Mouse (Mus musculus) hindbrain, embryonic 14.5 days (tissue): ENCODE data around the gene Pafah1b1. TPM values are rescaled to one million over a fixed set of nuclear protein-coding genes. Genes with fewer than 3 reads are reported as not detected.

ENCODE experiments used
- ATAC-seq: fragments of 200-750 bp; cut with Nextera tagmentation; 2 replicates; pipeline ENCODE4 v1.8.0; 2017; ENCODE audit warnings: moderate number of reproducible peaks, mild to moderate bottlenecking, moderate TSS enrichment, moderate library complexity; ENCODE audit not compliant: low FRiP score
- DNase-seq: peaks from one replicate; pipeline ENCODE4 v3.0.0-alpha.2; 2015; ENCODE audit warnings: low spot score
- H3K27ac ChIP-seq: fragments of 300-500 bp; sonication (generic); 2 replicates; pipeline ENCODE4 v1.5.1; 2014; ENCODE audit warnings: mild to moderate bottlenecking, moderate library complexity
- H3K27me3 ChIP-seq: fragments of 300-500 bp; sonication (generic); 2 replicates; pipeline ENCODE4 v1.6.1; 2014; ENCODE audit warnings: mild to moderate bottlenecking, low read length, mixed read lengths; ENCODE audit not compliant: control insufficient read depth, insufficient read depth
- H3K36me3 ChIP-seq: fragments of 300-500 bp; sonication (generic); replicated peaks from 2 replicates; pipeline ENCODE4 v1.6.1; 2014; ENCODE audit not compliant: control insufficient read depth, insufficient read depth
- H3K4me1 ChIP-seq: fragments of 300-500 bp; sonication (generic); replicated peaks from 2 replicates; pipeline ENCODE4 v1.6.1; 2014; ENCODE audit warnings: antibody characterized with exemption, low read length, mixed read lengths; ENCODE audit not compliant: control insufficient read depth, insufficient read depth
- H3K4me2 ChIP-seq: fragments of 300-500 bp; sonication (generic); replicated peaks from 2 replicates; pipeline ENCODE4 v1.6.1; 2014; ENCODE audit warnings: mild to moderate bottlenecking, moderate library complexity
- H3K4me3 ChIP-seq: fragments of 300-500 bp; sonication (generic); replicated peaks from 2 replicates; pipeline ENCODE4 v1.5.1; 2014; ENCODE audit warnings: mild to moderate bottlenecking, low read length
- H3K9ac ChIP-seq: fragments of 300-500 bp; sonication (generic); 2 replicates; pipeline ENCODE4 v1.6.1; 2014
- H3K9me3 ChIP-seq: fragments of 300-500 bp; sonication (generic); 2 replicates; pipeline ENCODE4 v1.6.1; 2016; ENCODE audit warnings: low read length; ENCODE audit not compliant: control insufficient read depth
- WGBS: fragments of 180-500 bp; shearing (Covaris S2); extraction: QIAGEN DNeasy Blood & Tissue Kit; methylation state at CpG from one replicate; pipeline ENCODE4 v1.1.7; 2014; 5-methylcytosine and 5-hydroxymethylcytosine counted together
- polyA plus RNA-seq: library from polyadenylated mRNA; unstranded; fragments of >200 nt; fragmentation: Nextera tagmentation; extraction: Ambion mirVana; gene quantifications from 2 replicates; pipeline ENCODE4 v1.2.1, GENCODE M21; 2014

Pafah1b1 gene
- polyA plus RNA-seq, 1 experiment from 2014 or later, result 111 TPM

DNA sequence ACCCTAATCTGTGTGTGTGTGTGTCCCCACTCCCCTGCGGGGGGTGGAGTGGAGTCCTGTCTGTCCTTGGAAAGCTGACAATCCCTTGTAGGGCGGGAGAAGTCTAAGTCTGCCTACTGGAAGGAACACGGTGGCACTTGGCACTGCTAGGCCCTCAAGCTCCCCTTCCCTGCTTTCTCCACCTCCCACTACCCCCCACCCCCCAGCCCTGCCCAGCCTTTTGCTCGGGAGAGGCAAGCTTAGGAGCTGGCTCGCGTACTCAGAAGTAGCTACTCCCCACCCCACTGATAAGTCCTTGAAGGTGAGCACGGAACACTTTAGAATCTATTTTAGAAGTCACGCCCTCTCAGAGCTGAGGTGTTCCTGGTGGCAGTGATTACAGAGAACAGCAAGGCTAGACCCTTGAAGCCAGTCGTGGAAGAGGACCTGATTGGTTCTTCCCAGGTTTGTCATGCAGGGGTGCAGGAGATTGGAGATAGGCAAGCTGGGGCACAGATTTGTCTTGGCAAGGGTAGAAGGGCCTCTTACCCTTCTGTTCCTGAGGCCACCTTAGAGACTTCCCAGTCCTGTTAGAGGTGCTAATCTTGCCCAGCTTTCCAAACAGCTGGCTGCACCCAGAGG, 85.6 kb downstream of the Pafah1b1 start:
- Histone ChIP-seq H3K4me1 (peaks cover 14% of the 10 kb centered on the region), H3K9me3 (no peaks in the 10 kb centered on the region), H3K9ac (peak overlapping the region; percentile 84), H3K4me3 (peak overlapping the region; percentile 53), H3K36me3 (peaks cover 10% of the 10 kb centered on the region), H3K4me2 (peak overlapping the region; percentile 78), H3K27me3 (0 out of 2 replicates have a peak, but pooled peaks cover 14% of the 10 kb centered on the region), H3K27ac (peak overlapping the region; percentile 94)
- WGBS, result 10% methylated on average over 9 of the region's 9 CpGs
- ATAC-seq (no peak), DNase-seq (no peak)

DNA sequence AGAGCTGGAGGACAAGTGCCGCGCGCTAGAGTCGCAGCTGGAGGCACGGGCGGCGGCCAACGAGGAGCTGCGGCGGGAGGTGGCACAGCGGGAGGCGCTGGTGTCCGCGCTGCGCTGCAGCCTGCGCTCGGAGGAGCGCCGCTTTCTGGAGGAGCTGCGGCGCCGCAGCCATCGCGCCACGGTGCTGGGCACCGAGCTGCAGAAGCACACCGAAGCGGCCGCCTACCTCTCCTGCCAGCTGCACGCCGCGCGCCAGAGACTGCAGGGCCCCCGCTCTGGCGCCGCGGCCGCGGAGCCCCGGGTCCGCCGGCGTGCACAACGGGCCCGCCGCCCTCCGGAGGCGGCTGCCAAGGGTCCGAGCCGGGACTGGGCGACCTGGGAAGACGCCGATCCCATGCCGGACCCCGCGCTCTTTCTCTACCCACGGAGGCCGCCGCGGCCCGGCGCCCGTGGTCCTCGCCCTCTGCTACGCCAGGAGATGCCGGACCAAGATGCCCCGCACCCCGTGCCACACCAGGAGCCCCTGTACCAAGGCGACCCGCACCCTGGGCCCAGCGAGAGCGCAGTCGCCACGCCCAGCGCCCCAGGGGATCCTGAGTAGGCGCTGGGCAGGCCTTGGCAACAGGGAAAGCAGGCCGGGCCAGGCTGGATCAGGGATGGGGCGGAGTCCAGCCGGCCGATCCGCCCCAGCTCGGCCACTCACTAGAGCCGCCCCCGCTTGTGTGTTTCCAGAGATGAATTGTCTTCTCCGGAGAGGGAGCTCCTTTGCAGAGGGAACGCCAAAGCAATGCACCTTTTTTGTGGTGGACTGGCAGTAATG, 86.3 kb downstream of the Pafah1b1 start:
- Histone ChIP-seq H3K4me3 (peak overlapping the region; percentile 53), H3K9me3 (no peaks in the 10 kb centered on the region), H3K4me2 (peak overlapping the region; percentile 78), H3K27ac (peak overlapping the region; percentile 94), H3K9ac (peak overlapping the region; percentile 84), H3K27me3 (0 out of 2 replicates have a peak, but pooled peaks cover 14% of the 10 kb centered on the region), H3K36me3 (peaks cover 10% of the 10 kb centered on the region), H3K4me1 (peaks cover 14% of the 10 kb centered on the region)
- DNase-seq (peak; percentile 77), ATAC-seq (peak; percentile 87)
- WGBS, result under 1% methylated on average over 73 of the region's 86 CpGs

DNA sequence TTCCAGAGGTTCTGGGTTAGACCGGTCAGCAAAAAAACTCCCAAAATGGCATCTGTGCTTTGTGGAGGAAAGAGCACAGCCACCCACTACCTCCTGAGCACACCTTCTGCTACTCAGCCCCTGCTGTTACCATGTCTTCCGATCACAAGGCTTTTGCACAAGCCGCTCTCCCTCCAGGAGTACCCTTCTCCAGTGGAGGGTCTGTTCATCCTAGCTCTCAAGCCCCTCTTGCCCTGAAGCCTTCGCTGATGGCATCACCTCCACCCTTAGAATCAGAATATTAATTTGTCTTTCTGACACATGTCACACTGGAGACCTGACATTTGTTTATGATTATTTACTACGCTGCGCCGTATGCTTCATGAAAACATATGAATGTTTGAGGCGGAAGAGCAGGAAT, 87.0 kb downstream of the Pafah1b1 start:
- H3K27ac ChIP-seq, result peak overlapping the region; percentile 94
- WGBS, result 18% methylated on average over 8 of the region's 8 CpGs
- peak overlapping the region; percentile 53 for H3K4me3 ChIP-seq
- DNase-seq (no peak), ATAC-seq (no peak)
- H3K4me1 ChIP-seq, result peaks cover 14% of the 10 kb centered on the region
- peak overlapping the region; percentile 78 for H3K4me2 ChIP-seq
- H3K9ac ChIP-seq, result peak overlapping the region; percentile 84
- 0 out of 2 replicates have a peak, but pooled peaks cover 14% of the 10 kb centered on the region for H3K27me3 ChIP-seq
- H3K9me3 ChIP-seq, result no peaks in the 10 kb centered on the region
- peaks cover 16% of the 10 kb centered on the region for H3K36me3 ChIP-seq

DNA sequence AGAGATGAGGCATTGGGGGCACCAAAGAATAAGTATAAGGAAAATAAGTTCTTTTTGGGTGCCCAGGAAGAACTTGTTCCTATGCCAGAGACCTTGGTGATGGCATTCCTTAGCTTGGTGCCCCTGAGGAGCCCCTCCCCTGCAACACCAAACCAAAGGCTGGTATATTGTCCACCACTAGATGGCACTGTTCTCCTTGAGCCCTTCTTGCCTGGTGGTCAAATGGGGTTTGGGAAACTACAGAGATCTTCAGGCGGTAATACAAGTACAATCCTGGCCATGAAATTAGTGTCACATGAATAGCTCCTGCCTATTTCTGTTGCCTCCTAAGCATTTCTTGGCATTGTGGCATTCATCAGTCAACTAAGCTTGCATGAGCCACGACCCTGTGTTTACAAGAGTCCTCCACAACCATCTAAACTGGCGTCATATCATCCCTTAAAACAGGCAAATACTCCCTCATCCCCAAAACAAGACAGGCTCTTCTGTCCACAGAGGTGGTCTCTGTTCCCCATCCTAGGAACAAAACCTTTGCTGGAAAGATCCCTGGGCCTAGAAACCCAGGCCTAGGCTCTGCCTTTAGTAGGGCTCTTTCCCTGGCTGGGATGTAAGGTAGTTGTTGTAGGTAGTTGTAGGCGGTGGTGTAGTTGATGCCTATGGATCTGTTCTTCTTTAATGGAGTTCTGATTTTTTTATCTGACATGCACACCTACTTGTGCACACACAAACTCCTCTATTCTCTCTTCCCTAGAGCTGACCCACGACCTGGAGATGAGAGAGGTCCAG, 89.8 kb downstream of the Pafah1b1 start:
- no peak overlapping the region for H3K4me2 ChIP-seq
- no peak overlapping the region for H3K9ac ChIP-seq
- peaks cover 20% of the 10 kb centered on the region for H3K36me3 ChIP-seq
- DNase-seq (peak; percentile 86), ATAC-seq (no peak)
- H3K27ac ChIP-seq, result no peak overlapping the region
- WGBS, result 66% methylated on average over 5 of the region's 5 CpGs
- no peak overlapping the region for H3K4me3 ChIP-seq
- H3K27me3 ChIP-seq, result 0 out of 2 replicates have a peak, but pooled peaks cover 12% of the 10 kb centered on the region
- H3K9me3 ChIP-seq, result no peaks in the 10 kb centered on the region
- peaks cover 14% of the 10 kb centered on the region for H3K4me1 ChIP-seq

DNA sequence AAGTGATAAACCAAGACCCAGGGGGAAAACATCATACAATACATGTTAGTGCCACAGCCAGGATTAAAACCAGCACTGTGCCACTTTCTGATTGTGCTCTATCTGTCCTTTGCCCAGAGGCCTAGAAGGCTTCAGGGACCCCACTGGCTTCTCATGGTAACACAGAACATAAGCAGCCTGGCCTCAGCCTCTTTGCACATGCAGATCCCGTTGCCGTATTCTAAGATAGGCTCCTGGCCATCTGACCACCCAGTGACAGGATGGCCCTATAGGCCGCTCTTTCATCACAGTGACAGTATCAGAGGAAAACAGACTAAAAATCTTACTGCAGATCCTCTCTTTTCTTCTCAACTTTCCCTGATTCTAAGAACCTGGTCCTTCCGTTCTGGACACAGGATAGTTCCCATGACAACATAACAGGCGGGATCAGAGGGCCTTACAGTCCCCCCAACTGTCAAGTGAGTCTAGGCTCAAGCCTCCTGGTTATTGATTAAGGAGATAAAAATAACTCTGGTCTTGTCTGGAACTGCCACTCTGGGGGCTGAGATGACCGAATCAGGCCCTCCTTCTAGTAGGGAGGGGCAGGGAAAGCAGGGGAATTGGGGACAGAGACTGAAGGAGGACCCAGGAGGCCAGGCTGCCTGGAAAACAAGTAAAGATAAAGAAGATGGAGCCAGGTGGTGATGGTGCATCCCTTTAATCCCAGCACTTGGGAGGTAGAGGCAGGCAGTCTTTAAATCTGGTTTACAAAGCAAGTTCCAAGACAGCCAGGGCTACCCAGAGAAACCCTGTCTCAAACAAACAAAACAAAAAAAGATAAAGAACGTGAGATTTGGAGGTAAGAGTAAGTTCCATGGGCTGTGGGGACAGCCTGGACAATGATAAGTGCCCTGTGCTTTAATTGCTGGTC, 92.3 kb downstream of the Pafah1b1 start:
- Histone ChIP-seq H3K4me2 (no peak overlapping the region), H3K27ac (no peak overlapping the region), H3K4me1 (peaks cover under 1% of the 10 kb centered on the region), H3K36me3 (peaks cover 25% of the 10 kb centered on the region), H3K4me3 (no peak overlapping the region), H3K9me3 (no peaks in the 10 kb centered on the region), H3K27me3 (0 out of 2 replicates have a peak, but pooled peaks cover 7% of the 10 kb centered on the region), H3K9ac (no peak overlapping the region)
- DNase-seq, result no peak
- ATAC-seq, result no peak
- WGBS, result 74% methylated on average over 7 of the region's 7 CpGs

DNA sequence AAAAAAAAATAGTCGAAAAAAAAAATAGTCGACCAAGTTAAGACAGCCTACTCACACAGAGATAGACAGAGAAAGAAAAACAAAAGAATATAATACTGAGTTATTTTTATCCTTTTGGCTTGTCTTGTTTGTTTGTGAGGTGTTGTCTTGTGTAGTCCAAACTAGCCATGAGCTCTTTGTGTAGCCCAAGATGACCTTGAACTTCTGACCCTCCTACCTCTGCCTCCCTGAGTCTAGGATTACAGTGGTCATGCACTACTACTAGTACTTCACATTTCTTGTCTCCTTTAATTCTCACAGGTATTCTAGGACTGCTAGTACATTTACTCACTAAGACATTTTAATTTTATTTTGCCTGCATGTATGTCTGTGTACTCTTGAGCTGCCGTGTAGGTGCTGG, 97.0 kb downstream of the Pafah1b1 start:
- no peak overlapping the region for H3K27ac ChIP-seq
- H3K4me1 ChIP-seq, result no peaks in the 10 kb centered on the region
- H3K9ac ChIP-seq, result no peak overlapping the region
- DNase-seq (no peak), ATAC-seq (no peak)
- H3K36me3 ChIP-seq, result 0 out of 2 replicates have a peak, but pooled peaks cover 17% of the 10 kb centered on the region
- no peaks in the 10 kb centered on the region for H3K27me3 ChIP-seq
- 84% methylated on average over 2 of the region's 3 CpGs for WGBS
- no peak overlapping the region for H3K4me2 ChIP-seq
- no peaks in the 10 kb centered on the region for H3K9me3 ChIP-seq
- H3K4me3 ChIP-seq, result no peak overlapping the region

DNA sequence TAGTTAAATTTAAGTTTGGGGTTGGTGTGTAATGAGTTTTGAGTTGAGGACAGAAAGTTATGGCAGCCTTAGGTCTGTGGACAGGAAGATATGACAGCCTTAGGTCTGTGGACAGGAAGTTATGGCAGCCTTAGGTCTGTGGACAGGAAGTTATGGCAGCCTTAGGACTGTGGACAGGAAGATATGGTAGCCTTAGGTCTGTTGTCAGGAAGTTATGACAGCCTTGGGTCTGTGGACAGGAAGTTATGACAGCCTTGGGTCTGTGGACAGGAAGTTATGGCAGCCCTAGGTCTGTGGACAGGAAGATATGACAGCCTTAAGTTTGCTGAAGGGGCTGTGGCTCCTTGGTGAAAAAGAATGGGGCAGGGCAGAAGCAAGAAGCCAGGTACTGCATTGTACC, 99.1 kb downstream of the Pafah1b1 start:
- no peak overlapping the region for H3K27ac ChIP-seq
- H3K36me3 ChIP-seq, result 0 out of 2 replicates have a peak, but pooled peaks cover 13% of the 10 kb centered on the region
- H3K4me1 ChIP-seq, result peaks cover 4% of the 10 kb centered on the region; the same call in 1 of the 2 replicates
- no peak overlapping the region for H3K4me3 ChIP-seq
- ATAC-seq (no peak), DNase-seq (no peak)
- H3K27me3 ChIP-seq, result peaks cover 5% of the 10 kb centered on the region; the same call in 1 of the 2 replicates
- H3K9me3 ChIP-seq, result no peaks in the 10 kb centered on the region
- H3K9ac ChIP-seq, result no peak overlapping the region
- H3K4me2 ChIP-seq, result no peak overlapping the region
